Mouse (Mus musculus): ENCODE data around the gene Dpf3. TPM values are rescaled to one million over a fixed set of nuclear protein-coding genes. Genes with fewer than 3 reads are reported as not detected.

The Dpf3 gene
- polyA plus RNA-seq, 1 experiment from 2014 or later = 1.4 TPM

DNA sequence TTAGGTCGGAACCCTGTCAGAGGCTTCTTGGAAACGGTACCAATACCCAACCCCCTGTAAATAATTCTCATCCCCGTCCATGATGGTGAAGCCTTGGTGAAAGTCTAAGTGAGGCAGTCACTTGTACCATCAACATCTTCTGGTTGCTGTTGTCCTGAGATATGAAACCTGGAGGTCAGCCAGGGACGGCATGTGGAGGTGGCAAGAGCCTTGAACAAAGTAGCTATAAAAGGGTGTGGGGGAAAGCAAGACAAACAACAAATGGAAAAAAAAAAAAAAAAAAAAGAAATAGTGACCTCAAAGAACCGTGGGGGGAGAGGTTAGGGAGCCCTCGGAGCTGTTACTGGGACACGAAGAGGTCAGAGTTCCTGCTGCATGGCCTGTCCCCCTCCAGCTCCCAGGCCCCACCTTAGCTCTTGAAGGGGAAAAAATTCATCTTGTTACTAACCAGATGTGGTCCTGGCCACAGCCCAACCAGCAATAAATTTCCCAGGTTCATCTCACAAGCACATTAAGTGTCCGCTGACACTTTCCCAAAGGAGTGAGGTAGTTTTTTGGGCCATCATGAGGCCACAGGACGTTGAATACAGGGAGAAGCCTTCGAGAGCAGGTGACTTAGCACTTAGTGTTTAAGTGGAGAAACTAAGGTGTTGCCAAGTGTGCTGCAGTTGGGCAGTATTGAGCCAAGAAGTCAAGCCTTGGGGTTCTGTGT, 53.4 kb downstream of the Dpf3 start:
- no peak overlapping the region for H3K4me3 ChIP-seq (ENCODE audit: low read depth, low read length)
- ATAC-seq (no peak), DNase-seq (ENCODE audit: low spot score) (no peak)
- no peak overlapping the region for H3K9ac ChIP-seq (replicated peaks; ENCODE audit: low read depth)
- no peaks in the 10 kb centered on the region for H3K36me3 ChIP-seq (ENCODE audit: insufficient read depth, low read length)
- H3K27ac ChIP-seq (ENCODE audit: low read length) = no peak overlapping the region
- H3K4me1 ChIP-seq (ENCODE audit: insufficient read depth, low read depth, low read length) = no peaks in the 10 kb centered on the region
- no peak overlapping the region for H3K4me2 ChIP-seq (replicated peaks; ENCODE audit: low read depth, low read length)
- 40% methylated on average over 10 of the region's 10 CpGs for WGBS
- TF ChIP-seq CTCF (IDR thresholded peaks at IDR 0.05) (no peak), EP300 (IDR thresholded peaks at IDR 0.05) (no peak)
- H3K27me3 ChIP-seq (replicated peaks; ENCODE audit: insufficient read depth, low read length) = no peaks in the 10 kb centered on the region
- H3K9me3 ChIP-seq (ENCODE audit: low read length) = no peaks in the 10 kb centered on the region

DNA sequence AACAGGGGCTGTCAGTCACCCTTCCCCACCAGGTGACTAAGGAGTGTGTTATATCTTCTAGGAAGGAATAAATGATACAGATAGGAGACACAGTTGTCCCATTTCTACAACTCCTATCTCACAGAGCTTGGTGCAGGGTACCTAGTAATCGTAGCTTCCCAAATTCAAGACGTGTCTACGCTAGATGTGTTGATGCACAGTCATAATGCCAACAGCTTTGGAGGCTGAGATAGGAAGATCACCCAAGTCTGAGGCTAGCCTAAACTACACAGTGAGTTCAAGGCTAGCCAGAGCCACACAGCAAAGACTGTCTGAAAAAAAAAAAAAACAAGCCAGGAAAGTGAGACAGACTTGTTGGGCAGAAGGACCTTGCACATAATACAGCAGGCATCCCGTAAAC, 54.1 kb downstream of the Dpf3 start:
- H3K9me3 ChIP-seq (ENCODE audit: low read length) = no peaks in the 10 kb centered on the region
- no peaks in the 10 kb centered on the region for H3K4me1 ChIP-seq (ENCODE audit: insufficient read depth, low read depth, low read length)
- no peaks in the 10 kb centered on the region for H3K27me3 ChIP-seq (replicated peaks; ENCODE audit: insufficient read depth, low read length)
- TF ChIP-seq CTCF (IDR thresholded peaks at IDR 0.05) (no peak), EP300 (IDR thresholded peaks at IDR 0.05) (no peak)
- WGBS = 89% methylated on average over 4 of the region's 4 CpGs
- H3K36me3 ChIP-seq (ENCODE audit: insufficient read depth, low read length) = no peaks in the 10 kb centered on the region
- no peak overlapping the region for H3K9ac ChIP-seq (replicated peaks; ENCODE audit: low read depth)
- no peak overlapping the region for H3K4me2 ChIP-seq (replicated peaks; ENCODE audit: low read depth, low read length)
- no peak overlapping the region for H3K27ac ChIP-seq (ENCODE audit: low read length)
- ATAC-seq (no peak), DNase-seq (ENCODE audit: low spot score) (no peak)
- no peak overlapping the region for H3K4me3 ChIP-seq (ENCODE audit: low read depth, low read length)

DNA sequence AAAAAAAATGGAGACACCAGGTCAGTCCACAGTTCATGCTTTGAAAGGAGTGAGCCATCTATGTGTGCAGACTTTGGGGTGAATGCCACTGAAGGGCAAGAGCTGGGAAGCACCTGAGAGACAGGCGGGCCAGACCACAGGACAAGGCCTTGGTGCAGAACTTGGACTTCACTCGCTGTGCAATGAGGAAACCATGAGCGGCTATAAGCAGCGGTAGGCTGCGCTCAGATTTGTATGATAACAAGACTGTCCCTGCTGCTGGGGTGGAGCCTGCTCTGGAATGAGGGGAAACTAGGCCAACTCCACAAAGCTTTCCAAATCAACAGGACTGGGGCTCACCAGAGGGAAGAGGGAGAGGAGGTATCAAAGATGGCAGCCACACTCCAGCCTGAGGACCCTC, 57.3 kb downstream of the Dpf3 start:
- Histone ChIP-seq H3K4me2 (replicated peaks; ENCODE audit: low read depth, low read length) (no peak overlapping the region), H3K27me3 (replicated peaks; ENCODE audit: insufficient read depth, low read length) (no peaks in the 10 kb centered on the region), H3K36me3 (ENCODE audit: insufficient read depth, low read length) (no peaks in the 10 kb centered on the region), H3K27ac (ENCODE audit: low read length) (no peak overlapping the region), H3K9ac (replicated peaks; ENCODE audit: low read depth) (no peak overlapping the region), H3K9me3 (ENCODE audit: low read length) (no peaks in the 10 kb centered on the region), H3K4me3 (ENCODE audit: low read depth, low read length) (no peak overlapping the region), H3K4me1 (ENCODE audit: insufficient read depth, low read depth, low read length) (no peaks in the 10 kb centered on the region)
- WGBS = 90% methylated on average over 5 of the region's 5 CpGs
- TF ChIP-seq EP300 (IDR thresholded peaks at IDR 0.05) = no peak
- no peak for TF ChIP-seq CTCF (IDR thresholded peaks at IDR 0.05)
- DNase-seq (ENCODE audit: low spot score) (no peak), ATAC-seq (no peak)

DNA sequence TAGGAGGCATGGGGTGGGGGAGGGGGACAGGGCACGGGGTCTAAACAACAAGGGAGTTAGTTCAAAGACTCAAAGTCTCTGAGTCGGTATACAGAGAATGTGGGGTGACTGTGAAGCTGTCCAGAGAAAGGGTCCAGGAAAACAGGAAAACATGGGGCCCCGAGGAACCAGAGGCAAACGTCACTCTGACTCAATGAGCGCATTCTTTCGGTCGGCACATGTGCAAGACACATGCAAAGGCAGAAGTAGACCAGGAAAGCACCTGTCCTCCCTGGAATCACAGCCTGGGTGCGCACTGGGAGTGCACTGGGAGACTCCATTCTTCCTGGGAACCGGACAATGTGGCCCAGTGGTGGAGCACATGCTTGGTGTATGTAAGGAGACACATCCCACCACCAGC, 59.5 kb downstream of the Dpf3 start:
- 40% methylated on average over 9 of the region's 9 CpGs for WGBS
- H3K9ac ChIP-seq (replicated peaks; ENCODE audit: low read depth) = no peak overlapping the region
- DNase-seq (ENCODE audit: low spot score) = no peak
- H3K36me3 ChIP-seq (ENCODE audit: insufficient read depth, low read length) = no peaks in the 10 kb centered on the region
- H3K4me1 ChIP-seq (ENCODE audit: insufficient read depth, low read depth, low read length) = no peaks in the 10 kb centered on the region
- H3K27me3 ChIP-seq (replicated peaks; ENCODE audit: insufficient read depth, low read length) = no peaks in the 10 kb centered on the region
- ATAC-seq = no peak
- no peak overlapping the region for H3K4me3 ChIP-seq (ENCODE audit: low read depth, low read length)
- no peak overlapping the region for H3K4me2 ChIP-seq (replicated peaks; ENCODE audit: low read depth, low read length)
- no peaks in the 10 kb centered on the region for H3K9me3 ChIP-seq (ENCODE audit: low read length)
- no peak for TF ChIP-seq CTCF (IDR thresholded peaks at IDR 0.05)
- no peak for TF ChIP-seq EP300 (IDR thresholded peaks at IDR 0.05)
- H3K27ac ChIP-seq (ENCODE audit: low read length) = no peak overlapping the region

DNA sequence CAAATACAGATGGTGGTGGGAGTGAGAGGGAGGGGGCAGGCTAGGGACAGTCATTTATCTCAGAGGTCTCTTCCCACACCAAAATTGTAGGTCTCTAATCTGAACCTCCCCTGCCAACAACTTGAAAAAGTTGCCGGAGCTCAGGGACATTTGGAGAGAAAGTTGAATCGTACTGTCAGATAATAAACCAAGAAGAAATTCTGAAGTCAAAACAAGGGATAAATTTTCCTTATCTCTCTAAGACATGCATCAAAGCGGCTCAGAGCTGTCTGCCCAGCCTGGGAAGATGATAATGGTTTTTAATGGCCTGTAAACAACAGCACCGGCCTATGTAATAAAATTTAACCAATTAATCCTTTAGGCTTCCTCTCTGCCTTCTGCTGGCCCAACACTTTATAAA, 59.9 kb downstream of the Dpf3 start:
- ATAC-seq (no peak), DNase-seq (ENCODE audit: low spot score) (no peak)
- Histone ChIP-seq H3K27me3 (replicated peaks; ENCODE audit: insufficient read depth, low read length) (no peaks in the 10 kb centered on the region), H3K4me3 (ENCODE audit: low read depth, low read length) (no peak overlapping the region), H3K36me3 (ENCODE audit: insufficient read depth, low read length) (no peaks in the 10 kb centered on the region), H3K9me3 (ENCODE audit: low read length) (no peaks in the 10 kb centered on the region), H3K27ac (ENCODE audit: low read length) (no peak overlapping the region), H3K4me2 (replicated peaks; ENCODE audit: low read depth, low read length) (no peak overlapping the region), H3K4me1 (ENCODE audit: insufficient read depth, low read depth, low read length) (no peaks in the 10 kb centered on the region), H3K9ac (replicated peaks; ENCODE audit: low read depth) (no peak overlapping the region)
- WGBS = 32% methylated on average over 4 of the region's 4 CpGs
- TF ChIP-seq CTCF (IDR thresholded peaks at IDR 0.05) (no peak), EP300 (IDR thresholded peaks at IDR 0.05) (no peak)

DNA sequence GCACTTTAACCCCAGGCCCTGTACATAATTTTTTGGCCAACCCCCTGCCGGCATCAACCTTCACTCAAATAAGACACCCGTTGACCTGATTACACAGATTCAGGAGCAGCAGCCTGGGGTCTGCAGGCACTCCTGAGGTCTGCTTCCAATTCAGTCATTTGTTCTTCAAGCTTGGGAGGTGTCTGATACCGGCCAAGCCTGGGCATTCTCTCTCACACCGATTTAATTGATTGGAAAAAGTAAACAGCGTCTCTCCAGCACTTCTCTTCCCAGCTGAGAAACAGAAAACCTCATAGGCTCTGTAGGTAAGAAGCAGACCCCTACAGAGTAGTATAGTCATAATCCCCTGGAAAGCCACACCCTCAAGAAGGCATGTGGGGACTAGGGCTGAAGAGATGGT, 61.2 kb downstream of the Dpf3 start:
- H3K4me3 ChIP-seq (ENCODE audit: low read depth, low read length) = no peak overlapping the region
- no peak overlapping the region for H3K27ac ChIP-seq (ENCODE audit: low read length)
- no peak for DNase-seq (ENCODE audit: low spot score)
- no peaks in the 10 kb centered on the region for H3K4me1 ChIP-seq (ENCODE audit: insufficient read depth, low read depth, low read length)
- no peak for ATAC-seq
- no peaks in the 10 kb centered on the region for H3K27me3 ChIP-seq (replicated peaks; ENCODE audit: insufficient read depth, low read length)
- no peak overlapping the region for H3K4me2 ChIP-seq (replicated peaks; ENCODE audit: low read depth, low read length)
- H3K9ac ChIP-seq (replicated peaks; ENCODE audit: low read depth) = no peak overlapping the region
- no peaks in the 10 kb centered on the region for H3K36me3 ChIP-seq (ENCODE audit: insufficient read depth, low read length)
- H3K9me3 ChIP-seq (ENCODE audit: low read length) = no peaks in the 10 kb centered on the region
- TF ChIP-seq EP300 (IDR thresholded peaks at IDR 0.05) (no peak), CTCF (IDR thresholded peaks at IDR 0.05) (no peak)
- 46% methylated on average over 5 of the region's 5 CpGs for WGBS

DNA sequence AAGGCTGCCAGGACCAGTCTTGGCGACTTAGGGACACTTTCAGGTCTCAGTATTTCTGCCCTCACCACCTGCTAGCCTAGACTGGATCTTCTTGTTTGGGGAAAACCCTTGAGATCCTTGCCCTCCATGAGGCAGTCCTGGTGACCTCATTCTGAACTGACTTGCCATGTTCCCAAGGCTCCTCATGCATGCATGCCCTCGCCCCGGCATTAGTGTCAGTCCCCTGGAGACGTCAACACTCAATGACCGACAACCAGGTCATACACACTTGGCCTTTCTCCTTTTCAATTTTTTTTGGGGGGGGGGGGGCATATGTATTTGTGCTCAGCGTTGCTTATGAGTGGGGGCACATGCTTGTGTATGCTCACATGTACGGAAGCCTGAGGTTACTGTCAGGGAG, 61.8 kb downstream of the Dpf3 start:
- H3K4me1 ChIP-seq (ENCODE audit: insufficient read depth, low read depth, low read length) = no peaks in the 10 kb centered on the region
- no peaks in the 10 kb centered on the region for H3K9me3 ChIP-seq (ENCODE audit: low read length)
- TF ChIP-seq CTCF (IDR thresholded peaks at IDR 0.05) (no peak), EP300 (IDR thresholded peaks at IDR 0.05) (no peak)
- H3K27me3 ChIP-seq (replicated peaks; ENCODE audit: insufficient read depth, low read length) = no peaks in the 10 kb centered on the region
- DNase-seq (ENCODE audit: low spot score) = no peak
- ATAC-seq = no peak
- no peak overlapping the region for H3K4me3 ChIP-seq (ENCODE audit: low read depth, low read length)
- H3K36me3 ChIP-seq (ENCODE audit: insufficient read depth, low read length) = no peaks in the 10 kb centered on the region
- no peak overlapping the region for H3K9ac ChIP-seq (replicated peaks; ENCODE audit: low read depth)
- H3K27ac ChIP-seq (ENCODE audit: low read length) = no peak overlapping the region
- no peak overlapping the region for H3K4me2 ChIP-seq (replicated peaks; ENCODE audit: low read depth, low read length)
- 60% methylated on average over 7 of the region's 7 CpGs for WGBS
